Mouse (Mus musculus) embryo, embryonic 10 days (tissue): ENCODE data around the gene Pold2.

Experiments used
- DNase-seq: peaks from one replicate; pipeline ENCODE4 v3.0.0-alpha.2; 2015; ENCODE audit warnings: low spot score

Gene Pold2

GRCm38 (mm10) chr11:5877921-5878526, at the start of gene Pold2:
Pold2 (minus strand) TSS chr11:5878292.
- DNase-seq, result peak; percentile 100

DNA sequence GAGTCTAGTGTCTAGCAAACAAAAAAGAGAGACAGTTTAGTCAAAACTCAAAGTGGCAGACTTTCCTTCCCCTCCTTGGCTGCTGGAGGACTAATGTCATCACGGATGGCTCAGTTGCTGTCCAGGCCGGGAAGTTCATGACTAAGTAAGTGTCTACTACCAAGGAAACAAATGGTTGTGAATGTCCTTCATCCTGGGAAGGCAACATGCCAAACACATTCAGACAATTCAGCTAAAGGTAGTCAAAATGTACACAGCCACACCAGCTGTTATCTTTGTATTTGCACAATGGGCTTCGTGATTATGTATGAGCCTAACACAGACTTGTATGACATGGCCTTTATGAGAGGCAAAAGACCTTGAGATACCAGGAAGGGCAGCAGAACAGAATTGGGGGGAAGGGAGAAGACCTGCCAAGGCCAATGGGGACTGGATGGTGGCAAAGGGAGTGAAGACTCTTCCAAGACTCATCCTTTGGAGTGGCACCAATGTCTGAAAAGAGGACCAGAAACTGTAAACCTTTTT, 48.7 kb upstream of the Pold2 start:
- DNase-seq, result no peak

GRCm38 (mm10) chr11:5924699-5925098, 46.6 kb upstream of the Pold2 start:
- DNase-seq, result no peak

GRCm38 (mm10) chr11:5920323-5920960, 42.4 kb upstream of the Pold2 start:
- DNase-seq, result no peak

DNA sequence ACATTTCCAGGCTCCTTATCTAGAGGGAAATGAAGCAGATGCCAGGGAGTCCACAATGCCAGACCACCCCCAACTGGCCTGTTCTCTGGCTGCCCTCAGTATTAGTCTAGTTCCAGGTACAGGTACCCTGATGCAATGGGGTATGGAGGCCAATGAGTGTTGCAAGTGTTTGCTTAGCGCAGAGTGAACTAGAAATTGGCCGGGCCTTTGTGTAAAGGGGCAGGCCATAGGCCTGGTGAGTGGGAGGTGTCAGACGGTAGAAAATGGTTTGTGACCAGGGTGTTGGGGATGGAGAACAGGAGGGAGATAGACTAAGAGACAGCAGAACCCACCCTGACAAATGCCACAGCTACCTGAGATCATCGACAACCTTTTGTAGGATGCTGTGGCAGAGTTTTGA, 41.5 kb upstream of the Pold2 start:
- no peak for DNase-seq

GRCm38 (mm10) chr11:5918111-5918510, 40.0 kb upstream of the Pold2 start:
- DNase-seq, result no peak

DNA sequence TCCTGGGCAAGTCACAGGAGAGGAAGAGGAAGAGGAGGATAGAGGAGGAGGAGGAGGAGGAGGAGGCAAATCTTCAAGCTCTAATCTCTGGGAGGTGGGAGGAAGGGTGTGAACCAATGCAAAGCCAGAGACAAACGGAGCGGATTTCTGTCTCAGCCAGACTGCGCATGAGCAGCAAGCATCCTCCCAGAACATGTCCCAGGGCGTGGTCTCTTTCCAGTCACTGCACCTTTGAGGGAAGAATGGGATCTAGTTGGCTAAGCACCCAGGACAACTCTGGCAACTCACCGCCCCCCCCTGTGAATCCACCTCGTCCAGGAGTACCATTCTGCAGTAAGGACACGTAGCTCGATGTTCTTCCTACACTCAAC, 38.1 kb upstream of the Pold2 start:
- no peak for DNase-seq

- DNase-seq, result no peak
These were observed 37.5 kb upstream of the Pold2 start for GRCm38 (mm10) chr11:5915429-5916177.

GRCm38 (mm10) chr11:5914940-5915339, 36.8 kb upstream of the Pold2 start:
- DNase-seq, result no peak

GRCm38 (mm10) chr11:5913936-5914335, 35.8 kb upstream of the Pold2 start:
- DNase-seq, result no peak

DNA sequence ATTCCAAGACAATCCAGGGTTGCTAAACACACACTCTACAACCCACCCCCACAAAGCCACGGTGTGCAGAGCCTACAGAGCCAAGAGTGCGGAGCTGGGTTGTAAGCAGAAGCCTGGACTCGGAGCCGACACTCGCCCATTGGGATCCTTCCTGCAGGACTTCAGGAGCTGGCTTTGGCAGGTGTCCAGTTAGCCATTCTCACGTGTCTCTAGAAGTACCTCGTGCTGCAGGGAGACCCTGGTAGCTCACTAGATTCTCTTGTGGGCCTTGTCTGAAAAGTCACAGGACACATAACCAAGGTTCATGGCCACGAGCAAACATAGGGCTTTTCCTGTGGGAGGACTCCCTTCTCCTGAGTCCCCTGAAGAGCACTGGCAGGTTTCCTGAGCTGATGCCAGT, 35.2 kb upstream of the Pold2 start:
- DNase-seq, result no peak

DNA sequence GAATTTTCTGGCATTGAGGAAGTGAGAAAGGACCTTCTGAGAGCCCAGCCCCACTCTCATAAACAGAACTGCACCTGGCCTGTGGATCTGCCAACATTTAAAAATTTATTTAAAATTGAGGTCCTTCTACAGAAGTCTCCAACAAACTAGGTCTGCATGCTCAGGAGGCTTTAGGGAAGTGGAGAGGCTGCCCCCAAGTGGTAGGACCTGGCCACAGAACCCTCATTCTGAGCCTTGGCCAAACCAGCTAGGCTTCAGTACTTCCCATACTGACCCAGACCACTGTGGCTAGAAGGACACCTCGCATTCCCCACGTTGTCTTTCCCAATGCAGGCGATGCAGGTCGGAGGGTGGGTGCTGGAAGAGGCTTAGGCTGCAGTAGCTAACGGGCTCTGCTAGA, 34.5 kb upstream of the Pold2 start:
- DNase-seq, result peak; percentile 79

DNA sequence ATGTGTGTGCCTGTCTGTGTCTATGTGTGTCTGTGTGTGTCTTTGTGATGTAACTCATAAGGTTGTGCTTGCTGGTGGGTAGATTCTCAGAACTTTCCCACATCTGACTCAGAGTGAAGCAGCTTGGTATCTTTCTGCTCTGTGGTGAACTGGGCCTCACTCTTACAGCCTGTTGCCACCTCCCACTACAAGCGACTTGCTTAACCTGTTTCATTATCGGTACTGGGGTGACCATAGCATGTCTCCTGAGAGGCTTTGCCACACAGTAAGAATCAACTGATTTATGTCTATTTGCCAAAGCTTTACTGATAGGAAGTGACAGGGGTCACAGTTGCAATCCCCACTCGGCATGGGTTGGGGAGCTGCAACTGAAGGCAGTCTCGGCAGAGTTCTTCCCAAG, 30.6 kb upstream of the Pold2 start:
- no peak for DNase-seq

GRCm38 (mm10) chr11:5907096-5907495, 29.0 kb upstream of the Pold2 start:
- no peak for DNase-seq

DNA sequence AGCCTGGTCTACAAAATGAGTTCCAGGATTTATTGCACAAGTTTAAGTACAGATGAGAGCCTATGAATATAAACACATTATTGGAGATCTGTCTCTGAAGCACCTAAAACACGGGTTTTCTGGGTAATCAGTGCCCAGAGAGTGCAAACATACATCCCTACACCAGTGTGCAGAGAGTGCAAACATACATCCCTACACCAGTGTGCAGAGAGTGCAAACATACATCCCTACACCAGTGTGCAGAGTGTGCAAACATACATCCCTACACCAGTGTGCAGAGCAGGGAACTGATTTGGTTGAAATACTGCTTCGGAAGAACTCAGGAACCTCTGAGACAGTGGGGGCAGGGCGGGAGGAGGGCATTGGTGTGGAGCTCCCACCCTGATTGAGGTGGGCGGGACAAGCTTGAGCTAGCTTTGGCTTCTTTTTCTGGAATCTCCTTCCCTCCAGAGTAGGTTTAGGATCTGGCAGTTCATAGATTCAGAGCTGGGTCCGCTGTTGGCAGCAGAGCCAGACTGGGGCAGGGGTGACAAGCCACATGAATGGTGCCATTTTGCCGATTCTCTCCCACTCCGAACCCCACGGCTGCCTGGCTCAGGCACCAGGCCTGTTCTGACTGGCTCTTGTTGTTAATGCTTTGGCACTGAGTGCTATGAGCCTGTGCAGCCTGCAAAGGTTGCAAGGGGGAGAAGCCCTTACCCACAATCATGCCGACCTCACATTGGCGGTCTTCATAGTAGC, 27.9 kb upstream of the Pold2 start:
- no peak for DNase-seq

GRCm38 (mm10) chr11:5904871-5905270, 26.8 kb upstream of the Pold2 start:
- DNase-seq, result no peak

GRCm38 (mm10) chr11:5904357-5904756, 26.3 kb upstream of the Pold2 start:
- no peak for DNase-seq

- no peak for DNase-seq
These were observed 25.8 kb upstream of the Pold2 start for GRCm38 (mm10) chr11:5903844-5904243.

DNA sequence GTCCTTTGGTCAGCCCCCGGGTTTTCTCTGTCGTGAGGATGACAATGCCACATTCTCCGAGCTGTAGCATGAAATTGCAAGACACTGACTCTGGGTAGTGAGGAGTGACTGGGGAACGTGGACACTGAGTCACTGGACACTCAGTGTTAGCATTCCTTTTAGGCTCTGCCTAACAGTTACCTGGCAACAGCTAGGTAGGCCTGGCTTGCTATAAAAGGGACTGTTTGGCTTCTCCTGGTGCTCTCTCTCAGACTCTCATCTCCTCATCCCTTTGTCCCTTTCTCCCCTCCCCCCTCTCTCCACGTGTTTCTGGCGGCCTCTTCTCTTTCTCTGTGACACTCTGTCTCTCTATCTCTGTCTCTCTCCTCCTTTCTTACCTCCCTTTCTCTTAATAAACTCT, 24.3 kb upstream of the Pold2 start:
- peak; percentile 50 for DNase-seq

- peak; percentile 90 for DNase-seq
These were observed 23.9 kb upstream of the Pold2 start for GRCm38 (mm10) chr11:5901950-5902349.

GRCm38 (mm10) chr11:5901320-5901719, 23.2 kb upstream of the Pold2 start:
- DNase-seq, result no peak

GRCm38 (mm10) chr11:5899286-5899685, 21.2 kb upstream of the Pold2 start:
- DNase-seq, result no peak

GRCm38 (mm10) chr11:5898531-5898930, 20.4 kb upstream of the Pold2 start, which contains the start of gene Myl7:
Myl7 (minus strand) TSS chr11:5898782.
- DNase-seq, result no peak
